Mouse (Mus musculus) c-Kit-positive CD71-negative TER-119-negative erythroid progenitor cells, embryonic 14.5 days (primary cell): ENCODE measurements at regions not wholly inside any gene's neighbourhood (a gene's known extent, or its start where the extent isn't known, plus 50 kb on each side); places are given as distances from the start of the nearest gene placed in this dataset.
"Not testable (repeated sequence)": the region's sequence is repeated elsewhere in the genome, so short reads cannot be mapped to it uniquely, and the experiment has no call there.

Source experiments
- DNase-seq: peaks from one replicate; pipeline ENCODE4 v3.0.0-alpha.2; 2013; ENCODE audit warnings: low read depth

DNA sequence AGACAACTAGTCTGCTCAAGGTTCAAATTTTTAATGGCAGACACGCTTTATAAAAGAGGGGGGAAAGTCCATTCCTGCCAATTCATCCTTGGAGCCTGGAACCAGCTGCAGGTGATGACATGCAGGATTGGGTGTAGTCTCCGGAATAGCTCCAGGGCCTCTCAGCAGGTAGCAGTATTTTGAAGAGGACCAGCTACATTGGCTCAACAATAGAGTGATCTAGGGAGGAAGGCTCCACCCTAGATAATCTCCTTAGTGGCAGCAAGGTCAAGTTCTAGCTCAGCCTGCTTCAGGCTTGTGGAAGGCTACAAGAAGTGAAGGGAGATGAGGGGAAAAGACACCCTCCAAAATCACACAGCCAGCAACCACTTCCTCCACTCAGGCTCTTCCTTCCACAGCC lies 1405.1 kb downstream of the 4930444P10Rik start:
- not testable (repeated sequence) for DNase-seq

GRCm38 (mm10) chr1:14686172-14686571 lies 1407.0 kb downstream of the 4930444P10Rik start:
- no peak for DNase-seq

GRCm38 (mm10) chr1:14680443-14680842 lies 1412.7 kb downstream of the 4930444P10Rik start:
- no peak for DNase-seq

GRCm38 (mm10) chr1:14672393-14672999 lies 1420.6 kb downstream of the 4930444P10Rik start:
- no peak for DNase-seq

- no peak for DNase-seq
These were observed 1430.3 kb downstream of the 4930444P10Rik start for GRCm38 (mm10) chr1:14662706-14663312.

DNA sequence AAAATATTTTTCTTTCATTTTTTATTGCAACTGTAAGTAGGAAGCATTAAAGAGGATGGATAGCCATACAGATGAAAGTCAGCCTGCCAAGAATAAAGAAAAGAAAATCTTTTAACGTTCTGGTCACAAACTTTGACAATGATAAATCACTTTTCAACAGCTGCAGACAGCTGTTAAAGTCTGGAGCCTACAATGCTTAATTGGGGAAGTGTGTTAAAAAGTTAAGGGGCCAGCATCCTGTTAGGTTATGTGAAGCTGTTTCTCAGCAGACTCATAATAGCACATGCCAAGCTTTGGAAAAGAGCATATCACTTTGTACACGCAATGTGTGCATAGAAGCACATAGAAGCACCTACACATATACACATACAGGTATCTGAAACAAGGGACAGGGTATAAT lies 1431.3 kb downstream of the 4930444P10Rik start:
- no peak for DNase-seq

- DNase-seq = no peak
These were observed 1442.8 kb downstream of the 4930444P10Rik start for GRCm38 (mm10) chr1:14650346-14650745.

DNA sequence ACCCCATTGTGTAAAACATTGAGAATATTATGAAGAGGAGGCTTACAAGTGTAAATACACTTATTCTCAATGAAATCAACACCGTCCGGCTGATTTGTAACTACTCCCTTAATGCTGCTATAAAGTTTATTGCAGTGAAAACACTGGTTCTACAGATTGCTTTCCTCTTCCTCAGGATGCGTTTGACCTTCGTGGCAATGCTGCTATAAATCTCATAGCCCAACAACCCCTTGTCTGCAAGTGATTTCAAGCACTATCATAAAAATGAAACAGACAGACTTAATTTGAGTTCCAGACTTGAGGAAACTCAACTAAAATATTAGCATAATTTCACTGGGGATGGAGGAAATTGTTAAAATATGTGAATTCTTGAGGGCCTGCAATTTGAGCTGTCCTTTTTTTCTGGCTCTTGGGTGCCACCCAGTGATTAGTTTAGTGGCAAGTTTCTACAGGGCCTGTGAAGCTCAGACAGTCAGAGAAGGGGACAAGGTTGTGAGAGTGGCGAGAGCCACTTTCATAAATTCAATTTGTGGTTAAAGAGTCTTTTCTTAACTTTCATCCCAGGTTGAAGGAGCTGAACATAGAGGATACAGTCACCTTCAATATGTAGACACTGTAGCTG lies 1457.4 kb downstream of the 4930444P10Rik start:
- DNase-seq = no peak

DNA sequence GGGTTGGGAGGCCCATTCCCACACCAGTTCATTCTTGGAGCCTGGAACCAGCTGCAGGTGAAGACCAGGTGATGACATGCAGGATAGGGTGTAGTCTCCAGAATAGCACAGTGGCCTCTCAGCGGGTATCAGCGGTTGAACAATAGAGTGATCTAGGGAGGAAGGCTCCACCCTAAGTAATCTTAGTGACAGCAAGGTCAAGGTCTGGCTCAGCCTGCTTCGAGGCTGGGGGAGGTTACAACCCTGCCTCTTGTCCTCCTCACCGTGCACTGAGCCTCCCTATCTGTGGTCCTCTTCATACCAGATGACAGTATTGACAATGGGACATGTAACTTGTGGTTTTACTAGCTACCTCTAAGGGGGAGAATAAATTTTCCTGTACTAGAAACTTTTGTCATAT lies 1461.1 kb downstream of the 4930444P10Rik start:
- DNase-seq = no peak

DNA sequence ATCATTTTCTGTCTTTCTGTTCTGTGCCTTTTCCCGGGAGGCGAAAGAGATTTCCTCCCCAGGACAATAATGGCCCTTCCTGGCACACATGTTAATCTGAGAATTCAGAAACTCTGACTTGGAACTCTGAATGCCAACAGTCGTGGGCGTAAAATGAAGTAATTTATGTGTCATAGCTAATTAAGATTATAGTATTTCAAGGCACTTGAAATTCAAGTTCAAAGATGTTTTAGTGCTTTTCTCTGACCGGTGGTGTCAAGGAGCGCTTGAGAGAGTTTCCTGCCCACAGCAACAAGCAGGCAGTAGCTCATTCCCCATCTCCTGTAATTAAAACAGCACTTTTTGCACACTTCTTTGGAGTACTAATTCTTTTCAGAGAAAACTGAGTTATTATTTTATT lies 1465.9 kb downstream of the 4930444P10Rik start:
- DNase-seq = no peak

DNA sequence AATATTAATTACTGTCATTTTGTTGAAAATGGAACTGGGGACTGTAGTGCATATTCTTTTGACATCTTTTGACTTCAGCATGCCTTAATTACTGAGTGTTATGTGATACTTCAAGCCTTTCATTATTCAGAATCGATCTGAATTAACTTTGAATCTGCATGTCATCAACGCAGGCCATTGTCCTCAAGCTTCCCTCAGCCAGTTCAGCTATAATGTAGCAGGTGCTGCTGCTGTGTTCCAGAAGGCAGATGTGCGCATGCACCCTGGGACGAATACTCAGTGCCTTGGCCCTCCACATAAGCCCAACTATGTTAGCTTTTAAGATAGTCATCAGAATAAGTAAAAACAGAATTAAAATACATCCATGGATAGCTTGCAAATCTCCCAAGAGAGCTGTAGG lies 1466.4 kb downstream of the 4930444P10Rik start:
- DNase-seq = no peak

DNA sequence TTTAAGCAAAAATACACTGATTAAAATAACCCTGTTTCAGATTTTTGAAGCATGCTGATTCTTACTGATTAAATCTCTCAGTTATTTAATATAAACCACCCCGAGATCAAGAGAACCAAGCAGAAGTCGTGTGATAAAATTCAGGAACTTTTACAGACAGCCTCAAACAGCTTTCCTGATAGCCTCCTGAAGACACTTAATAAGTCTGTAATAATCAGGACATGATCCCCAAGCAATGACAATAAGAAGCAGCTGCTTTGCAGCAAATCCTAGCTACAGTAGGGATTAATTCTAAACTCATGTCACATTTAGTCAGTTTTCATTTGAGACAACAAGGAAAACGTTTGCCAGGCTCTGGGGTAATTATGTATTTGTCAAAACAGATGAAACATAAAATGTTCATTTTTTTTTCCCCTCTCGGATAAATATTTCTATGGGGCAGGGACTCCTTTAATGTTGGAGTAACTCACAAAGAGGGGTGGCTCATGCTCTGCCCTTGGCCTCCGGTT lies 1472.1 kb downstream of the 4930444P10Rik start:
- DNase-seq = no peak

- no peak for DNase-seq
These were observed 1479.8 kb downstream of the 4930444P10Rik start for GRCm38 (mm10) chr1:14613232-14613894.

GRCm38 (mm10) chr1:14609054-14609453 lies 1484.1 kb downstream of the 4930444P10Rik start:
- DNase-seq = no peak

- peak; percentile 9 for DNase-seq
These were observed 1497.2 kb downstream of the 4930444P10Rik start for GRCm38 (mm10) chr1:14595961-14596360.

DNA sequence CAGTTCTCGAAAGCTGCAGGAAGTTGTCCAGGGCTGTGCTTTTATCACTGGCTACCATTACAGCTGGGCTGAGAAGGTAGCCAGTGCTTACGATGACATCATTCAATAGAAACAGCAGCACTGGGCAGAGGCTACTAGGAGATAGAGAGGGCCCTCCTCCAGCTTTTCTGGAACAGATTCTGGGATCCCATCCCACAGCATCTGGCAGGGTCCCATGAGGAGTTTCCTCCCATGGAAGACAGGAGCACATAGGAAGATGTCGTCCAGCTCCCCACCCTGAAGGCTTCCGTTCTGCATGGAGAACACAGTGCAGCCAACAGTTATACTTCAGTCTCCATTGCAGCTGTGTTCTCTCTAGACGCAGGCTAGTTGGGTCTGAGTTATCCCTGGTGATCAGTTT lies 1503.2 kb downstream of the 4930444P10Rik start:
- no peak for DNase-seq

- DNase-seq = no peak
These were observed 1513.7 kb downstream of the 4930444P10Rik start for GRCm38 (mm10) chr1:14579376-14579775.

GRCm38 (mm10) chr1:14576263-14576662 lies 1516.9 kb downstream of the 4930444P10Rik start:
- DNase-seq = no peak

- no peak for DNase-seq
These were observed 1522.6 kb downstream of the 4930444P10Rik start for GRCm38 (mm10) chr1:14570562-14570981.

DNA sequence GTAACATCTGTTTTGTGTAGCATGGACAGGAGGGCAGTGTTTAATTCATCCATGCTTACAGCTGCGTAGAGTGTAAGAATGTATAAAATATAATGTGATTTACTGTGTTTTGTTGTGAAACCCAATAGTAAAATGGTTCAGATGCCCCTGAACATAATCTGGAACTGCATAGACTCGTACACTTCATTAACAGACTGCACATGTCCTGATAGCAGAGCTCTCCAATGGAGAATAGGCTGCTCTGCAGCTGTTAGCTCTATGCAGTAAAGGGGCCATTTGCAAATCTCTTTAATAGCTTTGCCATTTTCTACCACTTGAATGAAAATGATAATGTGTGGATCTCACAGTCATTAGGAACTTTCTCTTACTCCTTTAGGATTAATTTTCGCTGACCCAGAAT lies 1523.0 kb downstream of the 4930444P10Rik start:
- DNase-seq = no peak

DNA sequence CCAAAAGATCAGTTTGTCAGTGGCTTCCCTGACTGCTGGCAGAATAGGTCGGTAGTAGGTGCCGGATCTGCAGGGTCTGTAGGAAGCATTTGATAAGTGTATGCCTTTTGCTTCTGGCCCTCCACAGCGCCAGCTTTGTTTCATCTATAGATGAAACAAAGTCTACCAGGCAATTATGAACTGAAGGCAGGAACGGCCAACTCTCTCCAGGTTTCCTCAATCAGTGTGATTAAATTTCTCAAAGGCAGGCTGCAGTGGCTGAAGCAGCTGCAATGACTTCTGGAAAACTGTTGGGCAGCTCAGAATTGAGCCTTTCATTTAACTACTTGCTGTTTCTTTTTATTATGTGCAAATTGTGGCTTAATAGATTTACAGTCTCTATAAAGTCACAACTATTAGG lies 1526.1 kb downstream of the 4930444P10Rik start:
- no peak for DNase-seq

GRCm38 (mm10) chr1:14566386-14566785 lies 1526.7 kb downstream of the 4930444P10Rik start:
- no peak for DNase-seq
